Mouse (Mus musculus) intestine, embryonic 16.5 days (tissue): ENCODE results near the gene Ttc12. TPM values are rescaled to one million over a fixed set of nuclear protein-coding genes. Genes with fewer than 3 reads are reported as not detected.

Source experiments
- ATAC-seq: fragments of 200-750 bp; cut with Nextera tagmentation; 2 replicates; pipeline ENCODE4 v1.8.0; 2017; ENCODE audit warnings: moderate TSS enrichment, moderate library complexity
- H3K27ac ChIP-seq: fragments of 300-500 bp; sonication (generic); 2 replicates; pipeline ENCODE4 v1.5.1; 2014; ENCODE audit warnings: mild to moderate bottlenecking, low read length
- H3K27me3 ChIP-seq: fragments of 300-500 bp; sonication (generic); replicated peaks from 2 replicates; pipeline ENCODE4 v1.6.1; 2014; ENCODE audit warnings: low read length, control low read depth, mixed read lengths; ENCODE audit not compliant: control insufficient read depth, insufficient read depth
- H3K36me3 ChIP-seq: fragments of 300-500 bp; sonication (generic); 2 replicates; pipeline ENCODE4 v1.6.1; 2014; ENCODE audit warnings: low read length, control low read depth; ENCODE audit not compliant: control insufficient read depth, insufficient read depth
- H3K4me1 ChIP-seq: fragments of 300-500 bp; sonication (generic); 2 replicates; pipeline ENCODE4 v1.6.1; 2014; ENCODE audit warnings: low read length, control low read depth, mixed read lengths; ENCODE audit not compliant: control insufficient read depth, insufficient read depth
- H3K4me2 ChIP-seq: fragments of 300-500 bp; sonication (generic); 2 replicates; pipeline ENCODE4 v1.6.1; 2014; ENCODE audit warnings: low read depth, low read length, control low read depth
- H3K4me3 ChIP-seq: fragments of 300-500 bp; sonication (generic); 2 replicates; pipeline ENCODE4 v1.5.1; 2014; ENCODE audit warnings: mild to moderate bottlenecking, low read length
- H3K9ac ChIP-seq: fragments of 300-500 bp; sonication (generic); 2 replicates; pipeline ENCODE4 v1.6.1; 2014; ENCODE audit warnings: low read depth, low read length
- H3K9me3 ChIP-seq: fragments of 300-500 bp; sonication (generic); 2 replicates; pipeline ENCODE4 v1.6.1; 2016; ENCODE audit warnings: low read length, control low read depth; ENCODE audit not compliant: control insufficient read depth
- WGBS: fragments of 180-500 bp; shearing (Covaris S2); extraction: QIAGEN DNeasy Blood & Tissue Kit; methylation state at CpG from one replicate; pipeline ENCODE4 v1.1.7; 2014; 5-methylcytosine and 5-hydroxymethylcytosine counted together
- polyA plus RNA-seq: library from polyadenylated mRNA; unstranded; fragments of >200 nt; fragmentation: Nextera tagmentation; extraction: Ambion mirVana; gene quantifications from 2 replicates; pipeline ENCODE4 v1.2.1, GENCODE M21; 2015

Ttc12 gene
- polyA plus RNA-seq, 1 experiment from 2014 or later, result 0.87 TPM

DNA sequence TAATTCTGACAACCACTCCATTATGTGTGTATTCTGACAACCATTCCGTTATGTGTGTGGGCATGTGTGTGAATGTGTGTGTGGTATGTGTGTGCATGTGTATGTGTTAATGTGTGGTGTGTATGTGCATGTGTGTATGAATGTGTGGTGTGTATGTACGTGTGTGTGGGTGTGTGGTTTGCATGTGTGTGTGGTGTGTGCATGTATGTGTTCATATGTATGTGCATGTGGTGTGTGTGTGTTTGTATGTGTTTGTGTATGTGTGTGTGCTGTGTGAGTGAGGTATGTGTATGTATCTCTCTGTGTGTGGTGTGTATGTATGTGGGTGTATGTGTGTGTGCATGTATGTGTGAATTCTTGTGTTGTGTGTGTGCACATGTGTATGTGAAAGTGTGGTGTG lies 13.9 kb upstream of the Ttc12 start:
- Histone ChIP-seq H3K9ac (no peak overlapping the region), H3K36me3 (no peaks in the 10 kb centered on the region), H3K4me2 (no peak overlapping the region), H3K9me3 (no peaks in the 10 kb centered on the region), H3K4me3 (no peak overlapping the region), H3K27ac (no peak overlapping the region), H3K4me1 (no peaks in the 10 kb centered on the region), H3K27me3 (no peaks in the 10 kb centered on the region)
- ATAC-seq, result no peak
- WGBS, result 92% methylated on average over 2 of the region's 2 CpGs

- 3% methylated on average over 4 of the region's 4 CpGs for WGBS
- no peaks in the 10 kb centered on the region for H3K4me1 ChIP-seq
- H3K9ac ChIP-seq, result no peak overlapping the region
- H3K4me2 ChIP-seq, result no peak overlapping the region
- ATAC-seq, result peak; percentile 55; the same call in 1 of the 2 replicates
- H3K36me3 ChIP-seq, result no peaks in the 10 kb centered on the region
- H3K9me3 ChIP-seq, result no peaks in the 10 kb centered on the region
- H3K4me3 ChIP-seq, result no peak overlapping the region
- no peak overlapping the region for H3K27ac ChIP-seq
- H3K27me3 ChIP-seq, result no peaks in the 10 kb centered on the region
Observed at GRCm38 (mm10) chr9:49493979-49494649, 8.1 kb upstream of the Ttc12 start.

DNA sequence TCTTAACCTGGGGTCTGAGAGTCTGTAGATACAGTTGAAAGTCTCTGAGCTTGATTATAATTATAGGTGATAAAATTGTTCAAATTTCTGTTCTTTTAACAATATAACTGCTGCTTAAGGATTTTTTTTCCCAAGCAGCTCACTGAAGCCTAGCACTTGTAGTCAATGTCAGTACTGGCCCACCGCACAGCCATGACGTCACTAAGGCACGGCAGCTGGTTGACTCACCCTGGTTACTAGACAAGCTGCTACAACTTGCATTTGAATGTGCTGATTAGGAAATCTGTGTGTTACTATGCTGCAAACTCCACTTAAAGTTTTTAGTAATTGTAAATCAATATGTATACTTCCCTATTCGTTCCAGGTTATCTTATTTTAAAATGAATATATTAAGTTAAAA lies 4.6 kb upstream of the Ttc12 start:
- H3K36me3 ChIP-seq, result no peaks in the 10 kb centered on the region
- 76% methylated on average over 4 of the region's 4 CpGs for WGBS
- H3K4me1 ChIP-seq, result peaks cover 7% of the 10 kb centered on the region; the same call in 1 of the 2 replicates
- no peak overlapping the region for H3K27ac ChIP-seq
- no peak for ATAC-seq
- H3K9me3 ChIP-seq, result no peaks in the 10 kb centered on the region
- no peak overlapping the region for H3K4me2 ChIP-seq
- no peaks in the 10 kb centered on the region for H3K27me3 ChIP-seq
- no peak overlapping the region for H3K4me3 ChIP-seq
- H3K9ac ChIP-seq, result no peak overlapping the region

DNA sequence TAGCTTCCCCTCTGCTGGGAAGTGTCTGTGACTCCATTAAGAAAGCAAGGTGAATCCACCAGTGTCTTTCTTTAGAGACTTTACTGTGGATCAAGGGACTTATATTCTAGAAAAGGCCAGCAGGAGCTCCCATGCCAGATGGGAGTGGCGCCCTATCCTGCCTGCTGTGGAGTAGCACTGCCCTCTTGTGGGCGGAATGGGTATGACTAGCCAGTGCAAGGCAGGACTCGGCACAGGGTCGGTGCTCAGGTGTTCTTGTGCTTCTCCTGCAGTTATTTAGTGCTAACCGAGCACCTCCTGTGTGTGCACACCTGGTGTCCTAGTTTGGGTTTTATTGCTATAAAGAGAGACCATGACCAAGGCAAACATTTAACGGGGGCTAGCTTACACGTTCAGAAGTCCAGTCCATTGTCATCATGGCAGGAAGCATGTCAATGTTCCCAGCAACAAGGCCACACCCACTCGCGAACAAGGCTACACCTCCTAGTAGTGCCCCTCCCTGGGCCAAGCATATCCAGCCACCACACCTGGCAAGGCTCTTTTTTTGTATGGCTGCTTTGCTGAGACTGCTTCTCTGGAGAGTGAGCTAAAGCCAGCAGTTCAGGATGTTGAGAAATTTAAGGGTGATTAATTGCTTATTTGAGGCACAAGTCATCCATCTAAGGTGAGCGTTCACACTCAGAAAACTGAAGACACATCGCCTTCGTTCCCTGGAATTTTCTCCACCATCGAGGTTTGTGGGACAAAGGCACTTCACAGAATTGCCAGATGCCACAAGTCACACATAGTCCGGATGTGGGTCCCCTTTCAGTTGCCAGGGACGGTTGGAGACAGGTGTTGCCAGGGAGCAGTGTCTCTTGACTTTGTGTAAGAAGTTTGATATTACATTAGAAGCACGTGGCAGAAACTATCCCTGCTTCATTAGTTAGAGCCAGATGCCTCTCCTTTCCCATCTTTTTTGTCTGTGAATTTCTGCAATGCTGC lies 3.2 kb upstream of the Ttc12 start:
- Histone ChIP-seq H3K4me3 (no peak overlapping the region), H3K4me2 (peak overlapping the region; percentile 23), H3K27ac (no peak overlapping the region), H3K36me3 (no peaks in the 10 kb centered on the region), H3K4me1 (peaks cover 7% of the 10 kb centered on the region; the same call in 1 of the 2 replicates), H3K9ac (no peak overlapping the region), H3K27me3 (no peaks in the 10 kb centered on the region), H3K9me3 (no peaks in the 10 kb centered on the region)
- 31% methylated on average over 16 of the region's 16 CpGs for WGBS
- ATAC-seq, result peak; percentile 67; the same call in 1 of the 2 replicates

DNA sequence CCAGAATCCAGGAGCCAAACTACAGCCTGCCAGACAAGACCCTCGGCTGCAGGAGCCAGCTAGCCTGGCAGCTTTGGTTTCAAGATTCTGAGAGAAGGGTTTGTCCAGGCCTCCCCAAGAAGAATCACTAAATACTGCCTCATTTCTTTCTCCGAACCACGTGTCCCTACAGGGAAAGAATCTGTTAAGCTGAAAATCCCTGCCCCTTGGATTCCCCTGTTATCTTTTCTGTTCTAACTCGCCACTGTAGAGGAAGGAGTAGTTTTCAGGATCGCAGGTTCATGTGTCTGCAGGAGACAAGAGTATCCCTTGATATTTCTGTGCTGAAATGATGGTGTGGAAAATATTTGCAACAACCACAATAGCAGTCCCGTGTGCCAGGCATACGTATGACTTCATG lies 2.2 kb upstream of the Ttc12 start:
- Histone ChIP-seq H3K27ac (no peak overlapping the region), H3K27me3 (no peaks in the 10 kb centered on the region), H3K9ac (no peak overlapping the region), H3K36me3 (no peaks in the 10 kb centered on the region), H3K9me3 (no peaks in the 10 kb centered on the region), H3K4me2 (no peak overlapping the region), H3K4me1 (peaks cover 7% of the 10 kb centered on the region; the same call in 1 of the 2 replicates), H3K4me3 (no peak overlapping the region)
- ATAC-seq, result no peak
- WGBS, result 72% methylated on average over 7 of the region's 7 CpGs

- H3K27me3 ChIP-seq, result no peaks in the 10 kb centered on the region
- H3K36me3 ChIP-seq, result no peaks in the 10 kb centered on the region
- no peak overlapping the region for H3K9ac ChIP-seq
- no peak for ATAC-seq
- H3K4me2 ChIP-seq, result no peak overlapping the region
- no peak overlapping the region for H3K4me3 ChIP-seq
- WGBS, result 77% methylated on average over 6 of the region's 6 CpGs
- H3K27ac ChIP-seq, result no peak overlapping the region
- H3K9me3 ChIP-seq, result no peaks in the 10 kb centered on the region
- peaks cover 7% of the 10 kb centered on the region; the same call in 1 of the 2 replicates for H3K4me1 ChIP-seq
Observed at GRCm38 (mm10) chr9:49487657-49487943, 1.6 kb upstream of the Ttc12 start.

DNA sequence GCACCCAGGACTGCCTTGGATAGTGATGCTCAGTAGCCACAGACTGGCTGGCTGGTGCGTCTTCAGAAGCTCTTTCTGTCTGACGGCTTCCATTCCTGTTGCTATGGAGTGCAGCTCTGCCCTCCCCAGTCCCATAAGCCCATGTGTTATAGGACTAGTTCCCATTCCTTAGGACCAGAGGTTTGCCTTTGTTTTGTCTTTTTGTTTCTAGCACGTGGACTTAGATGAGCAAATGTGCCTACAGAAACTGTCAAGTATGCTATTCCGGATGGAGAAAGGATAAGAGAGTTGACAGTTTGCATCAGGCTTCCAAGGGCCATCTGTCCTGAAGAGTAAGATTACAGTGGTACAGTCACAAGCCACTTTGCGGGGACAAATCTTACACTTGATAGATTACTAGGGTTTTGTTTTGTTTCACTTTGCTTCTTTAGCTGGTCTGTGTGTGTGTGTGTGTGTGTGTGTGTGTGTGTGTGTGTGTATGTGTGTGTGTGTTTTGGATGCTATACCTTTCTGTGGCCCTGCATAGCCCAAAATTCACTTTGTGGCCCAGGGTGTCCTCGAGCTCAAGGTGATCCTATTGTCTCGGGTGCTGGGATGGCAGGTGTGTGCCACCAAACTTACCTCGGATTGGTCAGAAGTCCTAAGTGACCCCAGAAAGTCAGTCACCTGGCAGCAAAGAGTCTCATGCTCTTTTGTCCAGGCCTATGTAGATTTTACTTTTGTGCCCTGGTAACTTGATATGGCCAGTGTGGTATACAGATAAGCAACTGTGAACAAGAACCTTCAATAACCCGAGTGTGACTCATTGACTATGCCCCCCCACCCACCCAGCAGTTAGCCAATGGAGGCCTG lies 1.0 kb upstream of the Ttc12 start:
- no peak overlapping the region for H3K27ac ChIP-seq
- no peak for ATAC-seq
- H3K4me2 ChIP-seq, result no peak overlapping the region
- H3K9ac ChIP-seq, result no peak overlapping the region
- no peak overlapping the region for H3K4me3 ChIP-seq
- H3K4me1 ChIP-seq, result peaks cover 7% of the 10 kb centered on the region; the same call in 1 of the 2 replicates
- 73% methylated on average over 9 of the region's 9 CpGs for WGBS
- H3K27me3 ChIP-seq, result no peaks in the 10 kb centered on the region
- no peaks in the 10 kb centered on the region for H3K9me3 ChIP-seq
- no peaks in the 10 kb centered on the region for H3K36me3 ChIP-seq

GRCm38 (mm10) chr9:49485250-49485891 lies 654 bp downstream of the Ttc12 start:
- ATAC-seq, result peak; percentile 43
- Histone ChIP-seq H3K27me3 (no peaks in the 10 kb centered on the region), H3K9me3 (no peaks in the 10 kb centered on the region), H3K4me1 (peaks cover 7% of the 10 kb centered on the region; the same call in 1 of the 2 replicates), H3K27ac (no peak overlapping the region), H3K4me2 (peak overlapping the region; percentile 88), H3K9ac (peak overlapping the region; percentile 67), H3K36me3 (no peaks in the 10 kb centered on the region), H3K4me3 (peak overlapping the region; percentile 68)
- 5% methylated on average over 21 of the region's 21 CpGs for WGBS
